8 mouse cellular contexts compared by ENCODE assay signal in genomic region chr12:84176126-84176769, GRCm38 (mm10). TPM values are rescaled to one million over a fixed set of nuclear protein-coding genes. Genes with fewer than 3 reads are reported as not detected.
A peak's percentile ranks its signal among the peaks of the same experiment; 100 is the strongest.
DNase-seq lines count a peak whose midpoint lies in the region; ATAC-seq and TF ChIP-seq lines count a peak whose summit lies in the region.

No protein-coding gene starts in this region.

- 13% methylated on average over 13 of the region's 13 CpGs for WGBS in kidney, adult 2 months
- WGBS in embryonic facial prominence, embryonic 13.5 days: 6% methylated on average over 13 of the region's 13 CpGs
- 5% methylated on average over 13 of the region's 13 CpGs for WGBS in hindbrain, embryonic 16.5 days

- peak overlapping the region; percentile 78 for H3K9ac ChIP-seq in embryonic facial prominence, embryonic 13.5 days
- H3K9ac ChIP-seq in hindbrain, embryonic 16.5 days (ENCODE audit: low read depth, low read length): peak overlapping the region; percentile 76

- H3K4me2 ChIP-seq in embryonic facial prominence, embryonic 13.5 days: peak overlapping the region; percentile 76
- peak overlapping the region; percentile 81 for H3K4me2 ChIP-seq in hindbrain, embryonic 16.5 days (ENCODE audit: low read length)

- peak overlapping the region; percentile 92 for H3K27ac ChIP-seq in kidney, adult 2 months (ENCODE audit: insufficient read depth, low read depth, low read length)
- H3K27ac ChIP-seq in embryonic facial prominence, embryonic 13.5 days: peak overlapping the region; percentile 98
- peak overlapping the region; percentile 86 for H3K27ac ChIP-seq in hindbrain, embryonic 16.5 days (ENCODE audit: low read depth, low read length)

- no peaks in the 10 kb centered on the region for H3K9me3 ChIP-seq in E14TG2a.4 (ENCODE audit: low read length)
- no peaks in the 10 kb centered on the region for H3K9me3 ChIP-seq in embryonic facial prominence, embryonic 13.5 days
- H3K9me3 ChIP-seq in hindbrain, embryonic 16.5 days (ENCODE audit: control insufficient read depth, low read length): no peaks in the 10 kb centered on the region

- peak overlapping the region; percentile 43 for H3K4me3 ChIP-seq in kidney, adult 2 months (ENCODE audit: insufficient read depth, low read depth, low read length)
- H3K4me3 ChIP-seq in E14TG2a.4 (replicated peaks; ENCODE audit: low read length): peak overlapping the region; percentile 80
- H3K4me3 ChIP-seq in embryonic facial prominence, embryonic 13.5 days: peak overlapping the region; percentile 50
- peak overlapping the region; percentile 48 for H3K4me3 ChIP-seq in hindbrain, embryonic 16.5 days (ENCODE audit: low read length)

- H3K4me1 ChIP-seq in kidney, adult 2 months (ENCODE audit: control insufficient read depth, insufficient read depth, low read length): peaks cover 56% of the 10 kb centered on the region
- peaks cover 97% of the 10 kb centered on the region for H3K4me1 ChIP-seq in E14TG2a.4 (replicated peaks; ENCODE audit: low read depth, low read length)
- H3K4me1 ChIP-seq in embryonic facial prominence, embryonic 13.5 days: peaks cover 72% of the 10 kb centered on the region
- H3K4me1 ChIP-seq in hindbrain, embryonic 16.5 days (ENCODE audit: control insufficient read depth, insufficient read depth, low read depth, low read length): peaks cover 47% of the 10 kb centered on the region

- 0 out of 2 replicates have a peak, but pooled peaks have one; percentile 7 for ATAC-seq in embryonic facial prominence, embryonic 13.5 days (ENCODE audit: insufficient number of reproducible peaks, insufficient read depth, low FRiP score, low TSS enrichment, low read depth)
- ATAC-seq in hindbrain, embryonic 16.5 days: 0 out of 2 replicates have a peak, but pooled peaks have one; percentile 5

- peak; percentile 69 for DNase-seq in kidney, adult 2 months
- no peak for DNase-seq in kidney, adult 11 months
- DNase-seq in lung, postnatal 4 days: peak; percentile 44 to 49
- DNase-seq in splenic B cell, adult 2 months (ENCODE audit: low read depth, low spot score): peak; percentile 75
- no peak for DNase-seq in adrenal gland, adult 8-10 months

- TF ChIP-seq POLR2A in kidney, adult 2 months (IDR thresholded peaks at IDR 0.05; ENCODE audit: low read depth, low read length): no peak

- peaks cover 1% of the 10 kb centered on the region for H3K36me3 ChIP-seq in kidney, adult 2 months (ENCODE audit: control insufficient read depth, insufficient read depth, low read length)
- peaks cover 49% of the 10 kb centered on the region for H3K36me3 ChIP-seq in E14TG2a.4 (ENCODE audit: insufficient read depth, low read length)
- H3K36me3 ChIP-seq in embryonic facial prominence, embryonic 13.5 days: peaks cover 28% of the 10 kb centered on the region
- H3K36me3 ChIP-seq in hindbrain, embryonic 16.5 days (ENCODE audit: control insufficient read depth, insufficient read depth, low read length): peaks cover 13% of the 10 kb centered on the region
- H3K36me3 ChIP-seq in splenic B cell, adult 2 months (ENCODE audit: control insufficient read depth, insufficient read depth, low read length, poor library complexity, severe bottlenecking): peaks cover 17% of the 10 kb centered on the region

- no peaks in the 10 kb centered on the region for H3K27me3 ChIP-seq in kidney, adult 2 months (replicated peaks; ENCODE audit: control insufficient read depth, insufficient read depth, low read length)
- H3K27me3 ChIP-seq in E14TG2a.4 (ENCODE audit: insufficient read depth, low read length): no peaks in the 10 kb centered on the region
- no peaks in the 10 kb centered on the region for H3K27me3 ChIP-seq in embryonic facial prominence, embryonic 13.5 days
- no peaks in the 10 kb centered on the region for H3K27me3 ChIP-seq in hindbrain, embryonic 16.5 days (replicated peaks; ENCODE audit: control insufficient read depth, insufficient read depth, low read length)
- no peaks in the 10 kb centered on the region for H3K27me3 ChIP-seq in splenic B cell, adult 2 months (ENCODE audit: control insufficient read depth, insufficient read depth, low read length, poor library complexity, severe bottlenecking)

- TF ChIP-seq CTCF in kidney, adult 2 months (conservative IDR thresholded peaks at IDR 0.05; ENCODE audit: insufficient read depth, insufficient read length, low read depth, low read length): no peak
- TF ChIP-seq CTCF in E14TG2a.4 (conservative IDR thresholded peaks at IDR 0.05; ENCODE audit: low read length): no peak

RNA-seq across cellular contexts. Expression of gene Pnma1, which starts 28.0 kb away (rescaled TPM):
- 0.05 TPM in 1 of 2 replicates, not detected in the other for polyA plus RNA-seq in kidney, adult 2 months (2012; rRNA removed)
- polyA plus RNA-seq in embryonic facial prominence, embryonic 13.5 days (2015; fragmentation: Nextera tagmentation; extraction: Ambion mirVana): 0.74 and 1.1 TPM in 2 replicates
- polyA plus RNA-seq in hindbrain, embryonic 16.5 days (2015; fragmentation: Nextera tagmentation; extraction: Ambion mirVana): 4.7 and 4.8 TPM in 2 replicates
- total RNA-seq in adrenal gland, adult 8-10 months (2022): under 1 TPM; 0.09 to 0.56 (median 0.35) TPM

RNA-seq across cellular contexts. Expression of gene Elmsan1, which starts 42.4 kb away (rescaled TPM):
- polyA plus RNA-seq in kidney, adult 2 months (2012; rRNA removed): 6.7 and 7.4 TPM in 2 replicates
- 9.9 and 11.1 TPM in 2 replicates for polyA plus RNA-seq in embryonic facial prominence, embryonic 13.5 days (2015; fragmentation: Nextera tagmentation; extraction: Ambion mirVana)
- 3.1 and 4.3 TPM in 2 replicates for polyA plus RNA-seq in hindbrain, embryonic 16.5 days (2015; fragmentation: Nextera tagmentation; extraction: Ambion mirVana)
- 10 to 100 TPM; 21.2 to 31.2 (median 27.3) TPM for total RNA-seq in adrenal gland, adult 8-10 months (2022)

Comparison
In these comparisons a context has a peak if more than half of its experiments do, and no peak if none do; other contexts are left out.
1. DNase-seq: peak in kidney, adult 2 months (single experiment), lung, postnatal 4 days (2 of 2) and splenic B cell, adult 2 months (single experiment); none in kidney, adult 11 months (single experiment) and adrenal gland, adult 8-10 months (single experiment).
2. Peak in every context shown above with its lines, with median percentiles within 50 percentile points of each other: H3K27ac ChIP-seq and H3K4me3 ChIP-seq.